Mouse (Mus musculus): ENCODE data around the gene Tmem179.

Gene Tmem179

GRCm38 (mm10) chr12:112462423-112462822, 54.1 kb downstream of the Tmem179 start:
- no peak for DNase-seq

- DNase-seq, result no peak
These were observed 58.7 kb downstream of the Tmem179 start for GRCm38 (mm10) chr12:112457839-112458238.

- DNase-seq, result peak; percentile 97
These were observed 60.3 kb downstream of the Tmem179 start for GRCm38 (mm10) chr12:112456144-112456713.

- no peak for DNase-seq
These were observed 64.7 kb downstream of the Tmem179 start for GRCm38 (mm10) chr12:112451826-112452225.

- no peak for DNase-seq
These were observed 65.2 kb downstream of the Tmem179 start for GRCm38 (mm10) chr12:112451381-112451780.

GRCm38 (mm10) chr12:112450883-112451282, 65.7 kb downstream of the Tmem179 start:
- DNase-seq, result no peak
